Mouse (Mus musculus) neutrophil, adult 5-6 weeks (primary cell): Measurements from ENCODE around the gene Fat3. TPM values are rescaled to one million over a fixed set of nuclear protein-coding genes. Genes with fewer than 3 reads are reported as not detected.

Experiments used
- ATAC-seq: fragments of 151-379, 151-347 bp; 2 replicates; pipeline ENCODE4 v1.8.0; 2017; ENCODE audit warnings: mild to moderate bottlenecking, moderate TSS enrichment; ENCODE audit not compliant: insufficient number of reproducible peaks, poor library complexity, low FRiP score, severe bottlenecking; ENCODE audit errors: extremely low read depth
- total RNA-seq: library from RNA; stranded (forward); fragments of 200-1000 nt; gene quantifications from 2 replicates; pipeline ENCODE4 v1.2.3, GENCODE M21; 2017

Gene Fat3
- total RNA-seq, 1 experiment from 2014 or later: 0.12 TPM

- ATAC-seq: no peak
Measured at GRCm38 (mm10) chr9:16272810-16273209, 228.3 kb downstream of the Fat3 start.

- ATAC-seq: no peak
Measured at GRCm38 (mm10) chr9:16270768-16271114, 230.3 kb downstream of the Fat3 start.

- ATAC-seq: no peak
Measured at GRCm38 (mm10) chr9:16270056-16270767, 230.9 kb downstream of the Fat3 start.

GRCm38 (mm10) chr9:16265519-16265918, 235.6 kb downstream of the Fat3 start:
- ATAC-seq: no peak

GRCm38 (mm10) chr9:16257241-16257840, 243.7 kb downstream of the Fat3 start:
- ATAC-seq: no peak

- no peak for ATAC-seq
Measured at GRCm38 (mm10) chr9:16256577-16257207, 244.4 kb downstream of the Fat3 start.

GRCm38 (mm10) chr9:16246741-16247140, 254.3 kb downstream of the Fat3 start:
- no peak for ATAC-seq

- no peak for ATAC-seq
Measured at GRCm38 (mm10) chr9:16231575-16231974, 269.5 kb downstream of the Fat3 start.

GRCm38 (mm10) chr9:16228919-16229318, 272.2 kb downstream of the Fat3 start:
- no peak for ATAC-seq

- ATAC-seq: no peak
Measured at GRCm38 (mm10) chr9:16227398-16227797, 273.7 kb downstream of the Fat3 start.

GRCm38 (mm10) chr9:16226545-16226944, 274.5 kb downstream of the Fat3 start:
- no peak for ATAC-seq

- ATAC-seq: no peak
Measured at GRCm38 (mm10) chr9:16221885-16222284, 279.2 kb downstream of the Fat3 start.

- ATAC-seq: peak; percentile 83
Measured at GRCm38 (mm10) chr9:16216235-16216634, 284.9 kb downstream of the Fat3 start.

- ATAC-seq: peak; percentile 94
Measured at GRCm38 (mm10) chr9:16214731-16215681, 286.1 kb downstream of the Fat3 start.

GRCm38 (mm10) chr9:16213324-16213723, 287.8 kb downstream of the Fat3 start:
- no peak for ATAC-seq

- ATAC-seq: no peak
Measured at GRCm38 (mm10) chr9:16212628-16213027, 288.5 kb downstream of the Fat3 start.

- ATAC-seq: no peak
Measured at GRCm38 (mm10) chr9:16212163-16212562, 288.9 kb downstream of the Fat3 start.

GRCm38 (mm10) chr9:16211468-16211867, 289.6 kb downstream of the Fat3 start:
- no peak for ATAC-seq

GRCm38 (mm10) chr9:16202296-16202695, 298.8 kb downstream of the Fat3 start:
- no peak for ATAC-seq
